Mouse (Mus musculus): Measurements from ENCODE around the gene Zfyve26.

GRCm38 (mm10) chr12:79301802-79302201 lies 5.7 kb upstream of the Zfyve26 start:
- no peak for TF ChIP-seq MAFK (IDR thresholded peaks at IDR 0.05; ENCODE audit: insufficient read depth, low read depth, low read length)
- TF ChIP-seq HCFC1 (IDR thresholded peaks at IDR 0.05; ENCODE audit: borderline replicate concordance, insufficient read depth, low read length) = no peak
